Mouse (Mus musculus): ENCODE results near the gene Pik3r3. TPM values are rescaled to one million over a fixed set of nuclear protein-coding genes. Genes with fewer than 3 reads are reported as not detected.
"Not testable (repeated sequence)": the region's sequence is repeated elsewhere in the genome, so short reads cannot be mapped to it uniquely, and the experiment has no call there.

Gene Pik3r3
- polyA plus RNA-seq, 1 experiment from 2014 or later, result 15.6 TPM

- H3K27me3 ChIP-seq, result no peaks in the 10 kb centered on the region
- ATAC-seq (ENCODE audit: insufficient number of reproducible peaks, low FRiP score, low TSS enrichment, low read depth), result no peak
- H3K36me3 ChIP-seq, result no peaks in the 10 kb centered on the region
- H3K4me1 ChIP-seq, result no peaks in the 10 kb centered on the region
- H3K4me2 ChIP-seq (replicated peaks), result no peak overlapping the region
- H3K4me3 ChIP-seq (replicated peaks), result no peak overlapping the region
- 32% methylated on average over 4 of the region's 4 CpGs for WGBS
- H3K9ac ChIP-seq, result no peak overlapping the region
- no peaks in the 10 kb centered on the region for H3K9me3 ChIP-seq (replicated peaks)
- no peak overlapping the region for H3K27ac ChIP-seq (replicated peaks)
Measured at GRCm38 (mm10) chr4:116192286-116192835, 29.1 kb upstream of the Pik3r3 start.

- Histone ChIP-seq H3K9me3 (replicated peaks) (no peaks in the 10 kb centered on the region), H3K9ac (no peak overlapping the region), H3K36me3 (no peaks in the 10 kb centered on the region), H3K27me3 (no peaks in the 10 kb centered on the region), H3K27ac (replicated peaks) (no peak overlapping the region), H3K4me3 (replicated peaks) (no peak overlapping the region), H3K4me2 (replicated peaks) (no peak overlapping the region), H3K4me1 (no peaks in the 10 kb centered on the region)
- WGBS, result 63% methylated on average over 9 of the region's 9 CpGs
- ATAC-seq (ENCODE audit: insufficient number of reproducible peaks, low FRiP score, low TSS enrichment, low read depth), result no peak
Measured at GRCm38 (mm10) chr4:116193583-116194383, 27.6 kb upstream of the Pik3r3 start.

- H3K4me2 ChIP-seq (replicated peaks), result no peak overlapping the region
- no peaks in the 10 kb centered on the region for H3K36me3 ChIP-seq
- WGBS, result 77% methylated on average over 2 of the region's 2 CpGs
- H3K4me3 ChIP-seq (replicated peaks), result no peak overlapping the region
- no peak overlapping the region for H3K27ac ChIP-seq (replicated peaks)
- H3K27me3 ChIP-seq, result no peaks in the 10 kb centered on the region
- no peak for ATAC-seq (ENCODE audit: insufficient number of reproducible peaks, low FRiP score, low TSS enrichment, low read depth)
- no peaks in the 10 kb centered on the region for H3K4me1 ChIP-seq
- no peaks in the 10 kb centered on the region for H3K9me3 ChIP-seq (replicated peaks)
- H3K9ac ChIP-seq, result no peak overlapping the region
Measured at GRCm38 (mm10) chr4:116198422-116198821, 23.0 kb upstream of the Pik3r3 start.

GRCm38 (mm10) chr4:116204422-116204821, 17.0 kb upstream of the Pik3r3 start:
- Histone ChIP-seq H3K9ac (no peak overlapping the region), H3K4me3 (replicated peaks) (no peak overlapping the region), H3K4me2 (replicated peaks) (no peak overlapping the region), H3K36me3 (no peaks in the 10 kb centered on the region), H3K27ac (replicated peaks) (no peak overlapping the region), H3K9me3 (replicated peaks) (no peaks in the 10 kb centered on the region), H3K4me1 (no peaks in the 10 kb centered on the region), H3K27me3 (no peaks in the 10 kb centered on the region)
- ATAC-seq (ENCODE audit: insufficient number of reproducible peaks, low FRiP score, low TSS enrichment, low read depth), result no peak
- 58% methylated on average over 3 of the region's 3 CpGs for WGBS

GRCm38 (mm10) chr4:116206531-116206930, 14.9 kb upstream of the Pik3r3 start:
- no peak overlapping the region for H3K4me3 ChIP-seq (replicated peaks)
- WGBS, result 71% methylated on average over 4 of the region's 4 CpGs
- no peaks in the 10 kb centered on the region for H3K36me3 ChIP-seq
- H3K4me2 ChIP-seq (replicated peaks), result no peak overlapping the region
- no peak overlapping the region for H3K9ac ChIP-seq
- H3K27ac ChIP-seq (replicated peaks), result no peak overlapping the region
- no peak for ATAC-seq (ENCODE audit: insufficient number of reproducible peaks, low FRiP score, low TSS enrichment, low read depth)
- no peaks in the 10 kb centered on the region for H3K4me1 ChIP-seq
- H3K27me3 ChIP-seq, result no peaks in the 10 kb centered on the region
- no peaks in the 10 kb centered on the region for H3K9me3 ChIP-seq (replicated peaks)

- WGBS, result 76% methylated on average over 1 of the region's 1 CpGs
- Histone ChIP-seq H3K27ac (replicated peaks) (no peak overlapping the region), H3K4me3 (replicated peaks) (no peak overlapping the region), H3K9ac (no peak overlapping the region), H3K4me1 (no peaks in the 10 kb centered on the region), H3K9me3 (replicated peaks) (no peaks in the 10 kb centered on the region), H3K4me2 (replicated peaks) (no peak overlapping the region), H3K27me3 (no peaks in the 10 kb centered on the region), H3K36me3 (no peaks in the 10 kb centered on the region)
- no peak for ATAC-seq (ENCODE audit: insufficient number of reproducible peaks, low FRiP score, low TSS enrichment, low read depth)
Measured at GRCm38 (mm10) chr4:116208891-116209290, 12.5 kb upstream of the Pik3r3 start.

- Histone ChIP-seq H3K9ac (no peak overlapping the region), H3K9me3 (replicated peaks) (no peaks in the 10 kb centered on the region), H3K27me3 (no peaks in the 10 kb centered on the region), H3K4me3 (replicated peaks) (no peak overlapping the region), H3K27ac (replicated peaks) (no peak overlapping the region), H3K4me1 (peaks cover 7% of the 10 kb centered on the region), H3K36me3 (no peaks in the 10 kb centered on the region), H3K4me2 (replicated peaks) (no peak overlapping the region)
- 86% methylated on average over 2 of the region's 2 CpGs for WGBS
- ATAC-seq (ENCODE audit: insufficient number of reproducible peaks, low FRiP score, low TSS enrichment, low read depth), result no peak
Measured at GRCm38 (mm10) chr4:116215895-116216605, 5.4 kb upstream of the Pik3r3 start.

- H3K4me1 ChIP-seq, result peaks cover 7% of the 10 kb centered on the region
- H3K9me3 ChIP-seq (replicated peaks), result no peaks in the 10 kb centered on the region
- H3K27ac ChIP-seq (replicated peaks), result no peak overlapping the region
- no peak overlapping the region for H3K4me3 ChIP-seq (replicated peaks)
- no peak for ATAC-seq (ENCODE audit: insufficient number of reproducible peaks, low FRiP score, low TSS enrichment, low read depth)
- no peaks in the 10 kb centered on the region for H3K36me3 ChIP-seq
- H3K27me3 ChIP-seq, result no peaks in the 10 kb centered on the region
- no peak overlapping the region for H3K9ac ChIP-seq
- no peak overlapping the region for H3K4me2 ChIP-seq (replicated peaks)
- 27% methylated on average over 2 of the region's 2 CpGs for whole genome bisulfite sequencing
Measured at GRCm38 (mm10) chr4:116217046-116217445, 4.4 kb upstream of the Pik3r3 start.

- not testable (repeated sequence) for H3K4me2 ChIP-seq (replicated peaks)
- WGBS, result 96% methylated on average over 1 of the region's 1 CpGs
Measured at GRCm38 (mm10) chr4:116217661-116218060, 3.8 kb upstream of the Pik3r3 start.

GRCm38 (mm10) chr4:116219056-116219455, 2.4 kb upstream of the Pik3r3 start:
- no peak overlapping the region for H3K9ac ChIP-seq
- H3K4me1 ChIP-seq, result peaks cover 7% of the 10 kb centered on the region
- ATAC-seq (ENCODE audit: insufficient number of reproducible peaks, low FRiP score, low TSS enrichment, low read depth), result no peak
- H3K27me3 ChIP-seq, result no peaks in the 10 kb centered on the region
- H3K9me3 ChIP-seq (replicated peaks), result no peaks in the 10 kb centered on the region
- WGBS, result 87% methylated on average over 1 of the region's 1 CpGs
- no peak overlapping the region for H3K27ac ChIP-seq (replicated peaks)
- H3K36me3 ChIP-seq, result no peaks in the 10 kb centered on the region
- H3K4me3 ChIP-seq (replicated peaks), result no peak overlapping the region
- H3K4me2 ChIP-seq (replicated peaks), result no peak overlapping the region

More at GRCm38 (mm10) chr4:116217661-116218060, 3.8 kb upstream of the Pik3r3 start:
- not testable (repeated sequence) for H3K9me3 ChIP-seq (replicated peaks); H3K4me3 ChIP-seq (replicated peaks); H3K27ac ChIP-seq (replicated peaks); H3K9ac ChIP-seq; H3K36me3 ChIP-seq; H3K4me1 ChIP-seq; H3K27me3 ChIP-seq; ATAC-seq (ENCODE audit: insufficient number of reproducible peaks, low FRiP score, low TSS enrichment, low read depth)

- Histone ChIP-seq H3K4me1 (peaks cover 7% of the 10 kb centered on the region), H3K27me3 (no peaks in the 10 kb centered on the region), H3K9me3 (replicated peaks) (no peaks in the 10 kb centered on the region), H3K36me3 (no peaks in the 10 kb centered on the region), H3K9ac (peak overlapping the region; percentile 79), H3K4me3 (replicated peaks) (peak overlapping the region; percentile 83), H3K4me2 (replicated peaks) (peak overlapping the region; percentile 67), H3K27ac (replicated peaks) (peak overlapping the region; percentile 99)
- WGBS, result 4% methylated on average over 6 of the region's 6 CpGs
- no peak for ATAC-seq (ENCODE audit: insufficient number of reproducible peaks, low FRiP score, low TSS enrichment, low read depth)
Measured at GRCm38 (mm10) chr4:116220071-116220650, 1.3 kb upstream of the Pik3r3 start.

Measured in embryonic facial prominence, embryonic 15.5 days (tissue).